Mouse (Mus musculus) neural tube, embryonic 15.5 days (tissue): Measurements from ENCODE around the gene Fam193b. TPM values are rescaled to one million over a fixed set of nuclear protein-coding genes. Genes with fewer than 3 reads are reported as not detected.

Experiments used
- ATAC-seq: fragments of 200-750 bp; cut with Nextera tagmentation; 2 replicates; pipeline ENCODE4 v1.8.0; 2017; ENCODE audit warnings: mild to moderate bottlenecking, moderate TSS enrichment, moderate library complexity; ENCODE audit not compliant: low FRiP score
- H3K27ac ChIP-seq: fragments of 300-500 bp; sonication (generic); replicated peaks from 2 replicates; pipeline ENCODE4 v1.5.1; 2015; ENCODE audit warnings: mild to moderate bottlenecking, inconsistent platforms
- H3K27me3 ChIP-seq: fragments of 300-500 bp; sonication (generic); replicated peaks from 2 replicates; pipeline ENCODE4 v1.6.1; 2015; ENCODE audit warnings: inconsistent platforms
- H3K36me3 ChIP-seq: fragments of 300-500 bp; sonication (generic); 2 replicates; pipeline ENCODE4 v1.6.1; 2015; ENCODE audit warnings: inconsistent platforms
- H3K4me1 ChIP-seq: fragments of 300-500 bp; sonication (generic); 2 replicates; pipeline ENCODE4 v1.6.1; 2015; ENCODE audit warnings: inconsistent platforms
- H3K4me2 ChIP-seq: fragments of 300-500 bp; sonication (generic); 2 replicates; pipeline ENCODE4 v1.6.1; 2015; ENCODE audit warnings: inconsistent platforms, mild to moderate bottlenecking, moderate library complexity
- H3K4me3 ChIP-seq: fragments of 300-500 bp; sonication (generic); replicated peaks from 2 replicates; pipeline ENCODE4 v1.5.1; 2015; ENCODE audit warnings: mild to moderate bottlenecking, inconsistent platforms
- H3K9ac ChIP-seq: fragments of 300-500 bp; sonication (generic); replicated peaks from 2 replicates; pipeline ENCODE4 v1.6.1; 2015; ENCODE audit warnings: mild to moderate bottlenecking, inconsistent platforms
- H3K9me3 ChIP-seq: fragments of 300-500 bp; sonication (generic); replicated peaks from 2 replicates; pipeline ENCODE4 v1.6.1; 2016; ENCODE audit warnings: inconsistent platforms
- WGBS: fragments of 180-500 bp; shearing (Covaris S2); methylation state at CpG from one replicate; pipeline ENCODE4 v1.1.7; 2015; ENCODE audit warnings: mixed read lengths; 5-methylcytosine and 5-hydroxymethylcytosine counted together
- polyA plus RNA-seq: library from polyadenylated mRNA; unstranded; fragments of >200 nt; fragmentation: Nextera tagmentation; extraction: Ambion mirVana; gene quantifications from 2 replicates; pipeline ENCODE4 v1.2.1, GENCODE M21; 2015

The Fam193b gene
- polyA plus RNA-seq, 1 experiment from 2014 or later: 46.4 TPM

- Histone ChIP-seq H3K36me3 (peaks cover 99% of the 10 kb centered on the region), H3K27ac (no peak overlapping the region), H3K9me3 (no peaks in the 10 kb centered on the region), H3K4me2 (no peak overlapping the region), H3K4me1 (no peaks in the 10 kb centered on the region), H3K4me3 (no peak overlapping the region), H3K27me3 (no peaks in the 10 kb centered on the region), H3K9ac (no peak overlapping the region)
- 94% methylated on average over 8 of the region's 8 CpGs for WGBS
- no peak for ATAC-seq
Observed at GRCm38 (mm10) chr13:55543447-55543846, 27.5 kb downstream of the Fam193b start.

- no peaks in the 10 kb centered on the region for H3K4me1 ChIP-seq
- peaks cover 99% of the 10 kb centered on the region for H3K36me3 ChIP-seq
- no peaks in the 10 kb centered on the region for H3K27me3 ChIP-seq
- no peak overlapping the region for H3K9ac ChIP-seq
- H3K27ac ChIP-seq: no peak overlapping the region
- H3K4me2 ChIP-seq: no peak overlapping the region
- H3K4me3 ChIP-seq: no peak overlapping the region
- ATAC-seq: no peak
- H3K9me3 ChIP-seq: no peaks in the 10 kb centered on the region
- WGBS: 97% methylated on average over 4 of the region's 4 CpGs
Observed at GRCm38 (mm10) chr13:55542891-55543290, 28.0 kb downstream of the Fam193b start.

DNA sequence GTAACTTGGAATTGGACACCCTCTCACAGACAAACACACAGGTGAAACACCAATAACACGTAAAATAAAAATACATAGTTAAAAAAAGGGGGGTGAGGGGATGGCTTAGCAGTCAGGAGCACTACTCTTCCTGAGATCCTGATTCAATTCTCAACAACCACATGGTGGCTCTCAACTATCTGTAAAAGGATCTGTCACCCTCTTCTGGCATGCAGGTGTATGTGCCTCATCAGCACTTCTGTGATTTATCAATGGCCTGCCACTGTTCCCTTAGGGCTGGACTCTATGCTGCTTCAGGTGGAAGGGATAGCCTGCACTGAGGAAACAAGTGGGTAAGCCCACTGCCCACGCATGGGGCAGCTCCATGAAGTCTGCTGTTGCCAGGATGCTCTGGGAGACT lies 30.0 kb downstream of the Fam193b start:
- WGBS: 96% methylated on average over 2 of the region's 2 CpGs
- Histone ChIP-seq H3K9me3 (no peaks in the 10 kb centered on the region), H3K4me3 (no peak overlapping the region)

DNA sequence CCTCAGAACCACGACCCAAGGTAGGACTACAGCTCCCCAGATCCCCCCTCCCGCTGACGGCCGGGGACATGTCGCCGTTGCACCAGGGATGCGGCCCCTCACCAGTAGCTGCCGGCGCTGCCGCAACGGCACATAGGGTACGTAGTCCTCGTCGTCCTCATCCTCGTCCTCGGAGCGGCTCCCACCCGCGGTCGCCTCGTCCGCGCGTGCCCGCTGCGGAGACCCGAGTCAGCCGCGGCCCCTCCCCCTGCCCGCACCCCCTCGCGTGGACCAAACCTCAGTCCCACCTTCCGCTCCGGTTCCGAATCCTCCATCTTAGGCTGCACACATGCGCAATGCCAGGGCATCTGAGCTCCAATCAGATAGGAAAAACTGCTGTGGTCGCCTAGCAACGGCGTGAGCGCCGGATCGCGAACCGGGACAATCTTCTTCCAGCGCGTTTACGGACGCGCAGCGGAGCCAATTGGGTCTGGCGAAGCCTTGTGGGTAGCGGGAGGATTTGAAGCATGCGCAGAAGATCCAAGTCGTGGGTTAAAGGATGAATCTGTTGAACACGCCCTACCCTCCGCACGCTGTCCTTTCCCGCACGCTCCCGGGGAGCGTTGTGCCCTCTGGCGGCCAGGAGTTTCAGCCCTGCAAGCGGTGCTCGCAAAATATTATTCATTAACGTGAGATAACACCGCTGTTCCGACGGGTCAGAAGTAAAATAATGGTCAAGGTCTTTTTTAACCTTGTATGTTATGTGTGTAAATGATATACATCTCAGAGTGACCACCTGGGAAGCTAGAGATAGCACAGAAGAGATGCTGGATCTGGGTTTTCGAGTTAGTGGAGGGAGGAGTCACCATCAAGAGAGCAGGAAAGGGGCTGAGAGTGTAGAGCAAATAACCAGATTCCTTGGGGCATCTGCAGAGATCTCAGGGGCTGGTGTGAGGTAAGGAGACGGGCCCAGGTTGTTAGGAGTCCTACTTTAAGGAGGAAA lies 34.4 kb downstream of the Fam193b start, which contains the start of gene Ddx41:
Gene Ddx41 (minus strand): TSS at position 465 of the 982 bp plus-strand sequence.
- WGBS: under 1% methylated on average over 70 of the region's 70 CpGs
- Histone ChIP-seq H3K9ac (peak within 1 kb of the TSS; percentile 82), H3K36me3 (peaks cover 69% of the 10 kb centered on the region), H3K27me3 (no peaks in the 10 kb centered on the region), H3K27ac (peak within 1 kb of the TSS; percentile 88), H3K4me3 (peak within 1 kb of the TSS; percentile 76), H3K9me3 (no peaks in the 10 kb centered on the region), H3K4me1 (peaks cover 23% of the 10 kb centered on the region), H3K4me2 (peak within 1 kb of the TSS; percentile 96)
- peak; percentile 97 for ATAC-seq

More for the DNA sequence above, 30.0 kb downstream of the Fam193b start:
- Histone ChIP-seq H3K27me3 (no peaks in the 10 kb centered on the region), H3K4me2 (no peak overlapping the region), H3K27ac (no peak overlapping the region), H3K9ac (no peak overlapping the region), H3K4me1 (0 out of 2 replicates have a peak, but pooled peaks cover 4% of the 10 kb centered on the region), H3K36me3 (peaks cover 83% of the 10 kb centered on the region)
- ATAC-seq: no peak

DNA sequence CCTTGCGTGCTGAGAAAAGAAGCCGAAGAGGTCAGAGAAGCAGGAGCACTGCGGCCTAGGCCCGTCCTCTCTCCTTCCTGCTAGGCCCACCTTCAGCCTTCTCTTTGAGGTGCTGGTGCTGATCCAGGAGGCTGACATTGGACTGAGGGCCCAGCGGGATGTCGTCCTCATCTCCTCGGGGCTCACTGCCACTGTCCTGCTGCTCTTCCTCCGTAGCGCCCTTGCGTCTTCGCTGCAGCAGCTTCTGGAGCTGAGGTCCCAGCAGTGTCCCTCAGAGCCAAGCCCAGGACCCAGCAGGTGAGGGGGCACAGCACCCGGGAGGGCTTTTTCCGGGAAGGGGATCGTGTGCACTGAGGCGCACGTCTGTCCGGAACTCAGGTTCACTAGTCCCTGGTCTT lies 35.1 kb downstream of the Fam193b start:
- Histone ChIP-seq H3K36me3 (peaks cover 68% of the 10 kb centered on the region), H3K9ac (peak overlapping the region; percentile 82), H3K27me3 (no peaks in the 10 kb centered on the region), H3K4me1 (peaks cover 23% of the 10 kb centered on the region), H3K9me3 (no peaks in the 10 kb centered on the region), H3K4me3 (peak overlapping the region; percentile 76), H3K4me2 (peak overlapping the region; percentile 96), H3K27ac (peak overlapping the region; percentile 88)
- no peak; the same call in 1 of the 2 replicates for ATAC-seq
- WGBS: 19% methylated on average over 17 of the region's 17 CpGs

DNA sequence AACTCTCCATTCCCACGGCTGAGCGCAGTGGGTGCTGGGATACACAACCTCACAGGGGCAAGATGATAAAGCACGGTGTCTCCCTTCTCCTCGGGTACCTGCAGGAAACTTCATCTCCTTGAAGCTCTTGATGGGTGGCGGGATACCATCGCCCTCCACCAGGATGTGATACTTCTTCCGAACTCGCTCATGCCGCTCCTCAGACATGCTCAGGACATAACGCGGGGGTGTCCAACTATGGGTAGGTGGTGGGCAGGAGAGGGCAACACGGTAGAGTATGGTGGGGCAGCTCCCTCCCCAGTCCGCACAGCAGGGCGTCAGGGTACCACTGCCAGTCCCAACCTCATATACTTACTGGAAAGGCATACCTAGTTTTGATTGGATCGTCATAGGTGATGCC lies 35.7 kb downstream of the Fam193b start:
- peaks cover 68% of the 10 kb centered on the region for H3K36me3 ChIP-seq
- H3K4me1 ChIP-seq: peaks cover 23% of the 10 kb centered on the region
- peak overlapping the region; percentile 82; the same call in 1 of the 2 replicates for H3K9ac ChIP-seq
- H3K27ac ChIP-seq: no peak overlapping the region
- WGBS: 97% methylated on average over 15 of the region's 15 CpGs
- H3K9me3 ChIP-seq: no peaks in the 10 kb centered on the region
- no peak for ATAC-seq
- peak overlapping the region; percentile 76 for H3K4me3 ChIP-seq
- peak overlapping the region; percentile 96 for H3K4me2 ChIP-seq
- no peaks in the 10 kb centered on the region for H3K27me3 ChIP-seq

- Histone ChIP-seq H3K9ac (no peak within 1 kb of the TSS), H3K4me2 (no peak within 1 kb of the TSS), H3K4me1 (0 out of 2 replicates have a peak, but pooled peaks cover 5% of the 10 kb centered on the region), H3K36me3 (peaks cover 52% of the 10 kb centered on the region), H3K9me3 (no peaks in the 10 kb centered on the region), H3K27ac (no peak within 1 kb of the TSS), H3K4me3 (no peak within 1 kb of the TSS), H3K27me3 (no peaks in the 10 kb centered on the region)
- ATAC-seq: no peak
- WGBS: 79% methylated on average over 8 of the region's 8 CpGs
Observed at GRCm38 (mm10) chr13:55529198-55529915, 41.6 kb downstream of the Fam193b start, which contains the start of gene Dok3. Gene Dok3, minus strand, starts transcription at chr13:55529296.

DNA sequence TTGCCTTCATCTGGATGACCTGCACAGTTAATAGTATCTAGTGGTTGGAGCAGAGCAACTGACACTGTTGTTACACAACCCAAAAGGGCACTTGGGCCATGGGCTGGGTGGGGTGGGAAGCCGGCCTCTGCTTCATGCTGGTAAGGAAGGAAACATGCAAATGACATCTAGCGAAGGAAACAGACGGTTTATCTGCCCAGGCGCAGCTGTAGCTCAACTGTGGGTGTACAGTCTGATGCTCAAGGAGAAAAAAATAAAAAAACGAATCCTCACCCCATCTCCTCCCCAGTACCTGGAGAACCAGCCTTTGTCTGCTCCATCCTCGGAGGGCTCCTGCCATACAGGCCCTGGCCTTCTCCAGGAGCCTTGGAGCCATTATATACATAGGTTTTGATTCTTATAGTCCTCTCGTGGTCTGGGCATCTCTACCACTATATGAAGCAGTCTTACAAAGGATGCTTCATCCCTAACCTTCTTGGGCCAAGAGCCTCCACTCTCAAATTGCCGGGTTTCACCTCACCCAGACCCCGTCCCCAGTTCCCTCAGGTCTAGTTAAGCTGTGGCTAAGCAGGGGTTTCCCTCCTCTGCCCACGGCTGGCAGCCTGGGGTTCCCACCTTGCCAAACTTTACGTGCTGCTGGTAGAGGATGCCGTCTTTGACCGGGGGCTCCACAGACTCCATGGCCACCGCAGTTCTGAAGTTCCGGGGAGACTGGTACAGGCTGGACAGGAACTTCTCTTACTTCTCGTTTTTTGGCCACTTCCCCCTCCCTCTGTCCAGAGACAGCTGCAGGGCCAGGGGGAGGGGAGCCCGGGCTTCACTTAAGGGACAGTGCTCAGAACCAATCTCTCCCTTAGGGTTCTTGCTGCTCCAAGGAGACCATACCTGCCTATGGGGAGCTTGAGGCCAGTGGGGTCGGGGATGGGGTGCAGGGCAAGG lies 42.8 kb downstream of the Fam193b start:
- Histone ChIP-seq H3K27ac (no peak overlapping the region), H3K4me3 (no peak overlapping the region), H3K4me2 (no peak overlapping the region), H3K9ac (no peak overlapping the region), H3K9me3 (no peaks in the 10 kb centered on the region), H3K36me3 (peaks cover 39% of the 10 kb centered on the region), H3K27me3 (no peaks in the 10 kb centered on the region), H3K4me1 (no peaks in the 10 kb centered on the region)
- ATAC-seq: no peak
- 86% methylated on average over 18 of the region's 18 CpGs for WGBS

DNA sequence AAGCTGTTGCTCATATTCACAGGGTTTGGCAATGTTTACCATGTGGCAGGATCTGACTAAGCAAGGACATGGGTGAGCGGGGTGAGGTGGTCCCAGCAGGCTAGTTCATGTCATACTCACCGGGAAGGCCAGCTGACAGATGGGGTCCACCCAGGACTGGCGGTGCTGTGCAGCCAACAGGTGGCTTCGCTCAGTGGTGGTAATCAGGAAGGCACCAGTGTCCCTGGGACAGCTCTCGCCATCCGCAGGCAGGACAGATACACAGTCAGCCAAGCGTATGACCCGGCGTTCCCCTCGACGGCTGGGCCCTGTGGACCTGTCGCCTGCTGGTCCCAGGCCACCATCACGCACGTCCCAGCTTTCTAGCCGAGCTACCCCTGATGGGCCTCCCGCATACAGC lies 43.7 kb downstream of the Fam193b start:
- 84% methylated on average over 16 of the region's 16 CpGs for WGBS
- H3K36me3 ChIP-seq: peaks cover 31% of the 10 kb centered on the region

DNA sequence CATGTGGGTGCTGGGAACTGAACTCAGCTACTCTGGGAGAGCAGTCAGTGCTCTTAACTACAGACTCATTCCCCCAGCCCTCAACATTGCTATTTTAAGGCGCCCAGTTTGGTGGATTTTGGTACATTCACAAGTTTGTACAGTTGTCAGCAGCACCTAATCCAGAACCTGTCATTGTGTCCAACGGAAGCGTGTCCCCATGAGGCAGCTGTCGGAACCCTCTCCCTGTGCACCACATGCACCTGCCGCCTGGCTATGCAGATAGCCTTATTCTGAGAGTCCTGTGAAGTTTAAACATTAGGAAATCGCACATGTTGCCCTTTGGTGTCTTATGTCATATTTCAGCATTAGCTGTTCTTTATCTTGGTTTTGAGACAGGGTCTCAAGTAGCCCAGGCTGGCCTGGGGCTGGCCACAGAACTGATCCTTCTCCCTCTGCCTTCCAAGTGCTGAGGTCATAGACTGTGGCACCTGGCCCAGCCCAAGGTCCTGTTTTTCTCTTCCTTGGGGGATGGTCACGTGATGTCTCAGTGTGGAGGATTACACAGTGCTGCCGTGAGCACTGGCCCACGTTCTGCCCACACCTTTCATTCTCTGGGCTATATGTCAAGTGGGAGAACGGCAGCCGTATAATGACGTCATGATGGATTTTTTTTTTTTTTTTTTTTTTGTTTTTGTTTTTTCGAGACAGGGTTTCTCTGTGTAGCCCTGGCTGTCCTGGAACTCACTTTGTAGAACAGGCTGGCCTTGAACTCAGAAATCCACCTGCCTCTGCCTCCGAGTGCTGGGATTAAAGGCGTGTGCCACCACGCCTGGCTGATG lies 45.0 kb downstream of the Fam193b start:
- no peaks in the 10 kb centered on the region for H3K9me3 ChIP-seq
- H3K4me1 ChIP-seq: no peaks in the 10 kb centered on the region
- no peak overlapping the region for H3K9ac ChIP-seq
- no peak overlapping the region for H3K4me2 ChIP-seq
- no peak overlapping the region for H3K4me3 ChIP-seq
- H3K36me3 ChIP-seq: peaks cover 19% of the 10 kb centered on the region
- H3K27me3 ChIP-seq: no peaks in the 10 kb centered on the region
- no peak for ATAC-seq
- WGBS: 79% methylated on average over 16 of the region's 16 CpGs
- H3K27ac ChIP-seq: no peak overlapping the region

More for the DNA sequence above, 43.7 kb downstream of the Fam193b start:
- Histone ChIP-seq H3K9me3 (no peaks in the 10 kb centered on the region), H3K4me1 (no peaks in the 10 kb centered on the region), H3K4me2 (no peak overlapping the region), H3K4me3 (no peak overlapping the region), H3K9ac (no peak overlapping the region), H3K27me3 (no peaks in the 10 kb centered on the region), H3K27ac (no peak overlapping the region)
- no peak for ATAC-seq
